Mouse (Mus musculus): ENCODE measurements around the gene Mgst2. TPM values are rescaled to one million over a fixed set of nuclear protein-coding genes. Genes with fewer than 3 reads are reported as not detected.

Mgst2 gene
- polyA plus RNA-seq (2017; shearing (Covaris generic)) = 103 TPM

GRCm38 (mm10) chr3:51660060-51660459 is at the start of gene Mgst2:
Gene Mgst2, plus strand, starts transcription at chr3:51660360.

Other genes starting within 250 kb of the Mgst2 start
- 110 TPM for gene Naa15, start 245.2 kb upstream of the Mgst2 start, polyA plus RNA-seq (2017; shearing (Covaris generic))
- 31.3 TPM for gene Rab33b, start 176.4 kb upstream of the Mgst2 start, polyA plus RNA-seq (2017; shearing (Covaris generic))
- 17.9 TPM for gene Setd7, start 99.5 kb upstream of the Mgst2 start, polyA plus RNA-seq (2017; shearing (Covaris generic))

All from naive thymus-derived CD4-positive, alpha-beta T cell, adult 5 months (primary cell).